Mouse (Mus musculus): ENCODE data around the gene Crybg1. TPM values are rescaled to one million over a fixed set of nuclear protein-coding genes. Genes with fewer than 3 reads are reported as not detected.

Gene Crybg1
- polyA plus RNA-seq, 2 experiments, result 0.25 to 0.48 TPM

- peaks cover 58% of the 10 kb centered on the region for H3K27me3 ChIP-seq (ENCODE audit: control insufficient read depth, insufficient read depth, low read length)
- H3K36me3 ChIP-seq (replicated peaks; ENCODE audit: control insufficient read depth, insufficient read depth, low read depth), result no peaks in the 10 kb centered on the region
- no peak for ATAC-seq (ENCODE audit: insufficient read depth)
- H3K9me3 ChIP-seq (ENCODE audit: control insufficient read depth, low read length), result no peaks in the 10 kb centered on the region
- 3% methylated on average over 40 of the region's 40 CpGs for WGBS (ENCODE audit: insufficient replicate concordance)
- H3K4me1 ChIP-seq (replicated peaks; ENCODE audit: control insufficient read depth in 2 of 2, insufficient read depth in 2 of 2, low read length in 1 of 2), result no peaks in the 10 kb centered on the region; a peak in 1 of 4 replicates
- H3K9ac ChIP-seq (replicated peaks), result no peak overlapping the region
- TF ChIP-seq CTCF (IDR thresholded peaks at IDR 0.05; ENCODE audit: low read depth) (no peak), EP300 (IDR thresholded peaks at IDR 0.05; ENCODE audit: low read depth) (no peak)
- H3K27ac ChIP-seq, result no peak overlapping the region
- DNase-seq (ENCODE audit: low read depth in 3 of 3, low spot score in 3 of 3), result no peak
- H3K4me2 ChIP-seq (ENCODE audit: low read depth), result peak overlapping the region; percentile 52
- H3K4me3 ChIP-seq (ENCODE audit: insufficient read depth in 1 of 2, low read depth in 2 of 2, low read length in 2 of 2), result peak overlapping the region in 1 of 2 experiments; percentile 23; a peak in 1 of 4 replicates
Observed at GRCm38 (mm10) chr10:44005677-44006641, 142.7 kb downstream of the Crybg1 start.

GRCm38 (mm10) chr10:44004221-44004751, 144.4 kb downstream of the Crybg1 start:
- Histone ChIP-seq H3K4me1 (replicated peaks; ENCODE audit: control insufficient read depth in 2 of 2, insufficient read depth in 2 of 2, low read length in 1 of 2) (peaks cover 0 to 5% of the 10 kb centered on the region in 2 experiments; a peak in 1 of 4 replicates), H3K27me3 (ENCODE audit: control insufficient read depth, insufficient read depth, low read length) (peaks cover 58% of the 10 kb centered on the region), H3K27ac (no peak overlapping the region), H3K9ac (replicated peaks) (no peak overlapping the region), H3K9me3 (ENCODE audit: control insufficient read depth, low read length) (no peaks in the 10 kb centered on the region), H3K4me2 (ENCODE audit: low read depth) (peak overlapping the region; percentile 62), H3K36me3 (replicated peaks; ENCODE audit: control insufficient read depth, insufficient read depth, low read depth) (no peaks in the 10 kb centered on the region), H3K4me3 (ENCODE audit: insufficient read depth in 1 of 2, low read depth in 2 of 2, low read length in 2 of 2) (peak overlapping the region in 1 of 2 experiments; percentile 66; a peak in 2 of 4 replicates)
- ATAC-seq (ENCODE audit: insufficient read depth) (no peak), DNase-seq (ENCODE audit: low read depth in 3 of 3, low spot score in 3 of 3) (no peak)
- WGBS (ENCODE audit: insufficient replicate concordance), result 3% methylated on average over 31 of the region's 33 CpGs
- TF ChIP-seq CTCF (IDR thresholded peaks at IDR 0.05; ENCODE audit: low read depth), result no peak
- TF ChIP-seq EP300 (IDR thresholded peaks at IDR 0.05; ENCODE audit: low read depth), result no peak

GRCm38 (mm10) chr10:44003551-44004151, 145.0 kb downstream of the Crybg1 start:
- H3K9ac ChIP-seq (replicated peaks), result 0 out of 2 replicates have a peak overlapping the region, but pooled peaks have one; percentile 27
- H3K9me3 ChIP-seq (ENCODE audit: control insufficient read depth, low read length), result no peaks in the 10 kb centered on the region
- peak overlapping the region; percentile 62 for H3K4me2 ChIP-seq (ENCODE audit: low read depth)
- H3K27me3 ChIP-seq (ENCODE audit: control insufficient read depth, insufficient read depth, low read length), result peaks cover 58% of the 10 kb centered on the region
- ATAC-seq (ENCODE audit: insufficient read depth) (no peak), DNase-seq (ENCODE audit: low read depth in 3 of 3, low spot score in 3 of 3) (no peak)
- peak overlapping the region; percentile 53 to 66 for H3K4me3 ChIP-seq (ENCODE audit: insufficient read depth in 1 of 2, low read depth in 2 of 2, low read length in 2 of 2)
- H3K4me1 ChIP-seq (replicated peaks; ENCODE audit: control insufficient read depth in 2 of 2, insufficient read depth in 2 of 2, low read length in 1 of 2), result peaks cover 0 to 9% of the 10 kb centered on the region in 2 experiments; a peak in 2 of 4 replicates
- H3K27ac ChIP-seq, result no peak overlapping the region
- no peaks in the 10 kb centered on the region for H3K36me3 ChIP-seq (replicated peaks; ENCODE audit: control insufficient read depth, insufficient read depth, low read depth)
- TF ChIP-seq CTCF (IDR thresholded peaks at IDR 0.05; ENCODE audit: low read depth), result peak; percentile 31; the same call in 1 of the 2 replicates
- no peak for TF ChIP-seq EP300 (IDR thresholded peaks at IDR 0.05; ENCODE audit: low read depth)
- WGBS (ENCODE audit: insufficient replicate concordance), result 1% methylated on average over 67 of the region's 68 CpGs

- WGBS (ENCODE audit: insufficient replicate concordance), result 3% methylated on average over 11 of the region's 11 CpGs
- peak overlapping the region; percentile 53 to 66 for H3K4me3 ChIP-seq (ENCODE audit: insufficient read depth in 1 of 2, low read depth in 2 of 2, low read length in 2 of 2)
- H3K4me1 ChIP-seq (replicated peaks; ENCODE audit: control insufficient read depth in 2 of 2, insufficient read depth in 2 of 2, low read length in 1 of 2), result peaks cover 0 to 14% of the 10 kb centered on the region in 2 experiments; a peak in 2 of 4 replicates
- ATAC-seq (ENCODE audit: insufficient read depth) (no peak), DNase-seq (ENCODE audit: low read depth in 3 of 3, low spot score in 3 of 3) (no peak)
- H3K4me2 ChIP-seq (ENCODE audit: low read depth), result peak overlapping the region; percentile 62
- H3K9me3 ChIP-seq (ENCODE audit: control insufficient read depth, low read length), result no peaks in the 10 kb centered on the region
- H3K9ac ChIP-seq (replicated peaks), result no peak overlapping the region
- TF ChIP-seq CTCF (IDR thresholded peaks at IDR 0.05; ENCODE audit: low read depth) (no peak), EP300 (IDR thresholded peaks at IDR 0.05; ENCODE audit: low read depth) (no peak)
- no peak overlapping the region for H3K27ac ChIP-seq
- H3K27me3 ChIP-seq (ENCODE audit: control insufficient read depth, insufficient read depth, low read length), result peaks cover 58% of the 10 kb centered on the region
- no peaks in the 10 kb centered on the region for H3K36me3 ChIP-seq (replicated peaks; ENCODE audit: control insufficient read depth, insufficient read depth, low read depth)
Observed at GRCm38 (mm10) chr10:44002995-44003524, 145.6 kb downstream of the Crybg1 start.
